Mouse (Mus musculus) lung, embryonic 16.5 days (tissue): Measurements from ENCODE around the gene Ccnd3. TPM values are rescaled to one million over a fixed set of nuclear protein-coding genes. Genes with fewer than 3 reads are reported as not detected.

Experiments used
- ATAC-seq: fragments of 200-750 bp; cut with Nextera tagmentation; 2 replicates; pipeline ENCODE4 v1.8.0; 2017; ENCODE audit warnings: low read depth, mild to moderate bottlenecking, moderate library complexity
- H3K27ac ChIP-seq: fragments of 300-500 bp; sonication (generic); 2 replicates; pipeline ENCODE4 v1.5.1; 2014; ENCODE audit warnings: mild to moderate bottlenecking, control low read depth, low read length
- H3K27me3 ChIP-seq: fragments of 300-500 bp; sonication (generic); 2 replicates; pipeline ENCODE4 v1.6.1; 2014; ENCODE audit warnings: low read depth, low read length, mixed read lengths; ENCODE audit not compliant: control insufficient read depth, insufficient read depth
- H3K36me3 ChIP-seq: fragments of 300-500 bp; sonication (generic); 2 replicates; pipeline ENCODE4 v1.6.1; 2014; ENCODE audit warnings: low read length; ENCODE audit not compliant: control insufficient read depth, insufficient read depth
- H3K4me1 ChIP-seq: fragments of 300-500 bp; sonication (generic); replicated peaks from 2 replicates; pipeline ENCODE4 v1.6.1; 2014; ENCODE audit warnings: low read length, mixed read lengths; ENCODE audit not compliant: control insufficient read depth, insufficient read depth
- H3K4me2 ChIP-seq: fragments of 300-500 bp; sonication (generic); 2 replicates; pipeline ENCODE4 v1.6.1; 2014; ENCODE audit warnings: low read depth, low read length, control low read depth
- H3K4me3 ChIP-seq: fragments of 300-500 bp; sonication (generic); 2 replicates; pipeline ENCODE4 v1.5.1; 2014; ENCODE audit warnings: mild to moderate bottlenecking, low read length, control low read depth
- H3K9ac ChIP-seq: fragments of 300-500 bp; sonication (generic); 2 replicates; pipeline ENCODE4 v1.6.1; 2014; ENCODE audit warnings: low read length, control low read depth
- H3K9me3 ChIP-seq: fragments of 300-500 bp; sonication (generic); 2 replicates; pipeline ENCODE4 v1.6.1; 2016; ENCODE audit warnings: low read length; ENCODE audit not compliant: control insufficient read depth
- WGBS: fragments of 180-500 bp; shearing (Covaris S2); extraction: QIAGEN DNeasy Blood & Tissue Kit; methylation state at CpG from one replicate; pipeline ENCODE4 v1.1.7; 2014; 5-methylcytosine and 5-hydroxymethylcytosine counted together
- polyA plus RNA-seq: library from polyadenylated mRNA; unstranded; fragments of >200 nt; fragmentation: Nextera tagmentation; extraction: Ambion mirVana; gene quantifications from 2 replicates; pipeline ENCODE4 v1.2.1, GENCODE M21; 2015

Gene Ccnd3
- polyA plus RNA-seq, 1 experiment from 2014 or later: 258 TPM

DNA sequence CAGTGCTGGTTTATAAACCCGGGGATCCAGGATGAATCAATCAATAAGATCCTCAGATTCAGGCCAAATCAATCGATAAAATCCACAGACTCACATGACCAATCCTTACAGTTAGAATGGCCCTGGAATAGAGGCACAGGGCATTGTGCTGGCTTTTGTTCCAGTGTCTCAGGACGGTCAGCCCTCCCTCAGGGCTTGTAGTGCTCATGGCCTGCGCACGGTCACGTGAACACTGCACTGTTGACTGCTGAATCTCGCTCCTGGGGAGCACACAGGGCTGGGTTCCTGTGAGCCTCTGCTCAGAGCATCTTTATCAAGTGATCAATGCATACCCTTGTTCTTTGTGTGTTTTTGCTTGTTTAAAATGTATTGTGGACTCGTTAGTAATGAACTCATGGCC lies 24.1 kb downstream of the Ccnd3 start:
- WGBS: 79% methylated on average over 8 of the region's 8 CpGs
- H3K27me3 ChIP-seq: no peaks in the 10 kb centered on the region
- no peak for ATAC-seq
- no peak overlapping the region for H3K4me2 ChIP-seq
- H3K9ac ChIP-seq: no peak overlapping the region
- no peaks in the 10 kb centered on the region for H3K9me3 ChIP-seq
- H3K4me1 ChIP-seq: peaks cover 26% of the 10 kb centered on the region
- no peak overlapping the region for H3K4me3 ChIP-seq
- peak overlapping the region; percentile 96 for H3K27ac ChIP-seq
- H3K36me3 ChIP-seq: no peaks in the 10 kb centered on the region

DNA sequence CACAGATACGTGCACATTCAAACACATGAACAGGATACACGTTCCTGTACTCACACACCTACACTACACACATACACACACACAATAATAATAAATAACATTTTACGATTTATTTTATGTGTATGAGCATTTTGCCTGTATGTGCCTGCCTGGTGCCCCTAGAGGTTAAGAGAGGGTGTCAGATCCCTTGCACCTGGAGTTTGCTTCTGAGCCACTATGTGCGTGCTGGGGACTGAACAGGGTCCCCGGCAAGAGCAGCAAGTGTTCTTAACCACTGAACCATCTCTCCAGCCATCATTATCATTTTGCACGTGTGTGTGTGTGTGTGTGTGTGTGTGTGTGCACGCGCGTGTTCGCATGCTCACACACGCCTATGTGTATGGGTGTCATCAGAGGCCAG lies 24.7 kb downstream of the Ccnd3 start:
- H3K36me3 ChIP-seq: no peaks in the 10 kb centered on the region
- no peak overlapping the region for H3K4me2 ChIP-seq
- no peak overlapping the region for H3K27ac ChIP-seq
- 90% methylated on average over 11 of the region's 11 CpGs for WGBS
- H3K4me1 ChIP-seq: peaks cover 24% of the 10 kb centered on the region
- H3K9me3 ChIP-seq: no peaks in the 10 kb centered on the region
- no peak overlapping the region for H3K9ac ChIP-seq
- H3K27me3 ChIP-seq: no peaks in the 10 kb centered on the region
- H3K4me3 ChIP-seq: no peak overlapping the region
- ATAC-seq: no peak

DNA sequence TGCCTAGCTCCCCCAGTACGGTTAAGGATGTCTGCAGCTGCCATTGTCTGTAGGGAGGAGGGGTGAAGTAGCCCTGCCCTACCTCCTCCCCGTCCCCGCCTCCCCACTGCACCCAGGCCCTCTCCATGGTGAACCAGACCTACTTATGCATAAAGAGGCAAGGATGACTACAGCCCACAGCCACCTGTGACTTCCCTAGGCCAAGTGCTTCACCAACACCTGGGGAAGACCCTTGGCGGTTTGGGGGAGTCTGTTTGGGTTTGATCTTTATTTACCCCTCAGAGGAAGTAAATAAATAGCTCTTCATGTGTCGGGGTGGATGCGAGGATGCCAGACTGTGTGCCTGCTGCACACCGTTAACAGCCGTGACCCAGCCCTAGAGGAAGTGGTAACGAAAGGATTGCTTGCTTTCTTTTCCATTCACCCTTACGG lies 26.6 kb downstream of the Ccnd3 start:
- H3K4me3 ChIP-seq: no peak overlapping the region
- no peaks in the 10 kb centered on the region for H3K27me3 ChIP-seq
- WGBS: 57% methylated on average over 10 of the region's 10 CpGs
- no peak overlapping the region for H3K27ac ChIP-seq
- ATAC-seq: no peak
- no peak overlapping the region for H3K9ac ChIP-seq
- no peaks in the 10 kb centered on the region for H3K36me3 ChIP-seq
- peaks cover 24% of the 10 kb centered on the region for H3K4me1 ChIP-seq
- H3K4me2 ChIP-seq: no peak overlapping the region
- no peaks in the 10 kb centered on the region for H3K9me3 ChIP-seq

DNA sequence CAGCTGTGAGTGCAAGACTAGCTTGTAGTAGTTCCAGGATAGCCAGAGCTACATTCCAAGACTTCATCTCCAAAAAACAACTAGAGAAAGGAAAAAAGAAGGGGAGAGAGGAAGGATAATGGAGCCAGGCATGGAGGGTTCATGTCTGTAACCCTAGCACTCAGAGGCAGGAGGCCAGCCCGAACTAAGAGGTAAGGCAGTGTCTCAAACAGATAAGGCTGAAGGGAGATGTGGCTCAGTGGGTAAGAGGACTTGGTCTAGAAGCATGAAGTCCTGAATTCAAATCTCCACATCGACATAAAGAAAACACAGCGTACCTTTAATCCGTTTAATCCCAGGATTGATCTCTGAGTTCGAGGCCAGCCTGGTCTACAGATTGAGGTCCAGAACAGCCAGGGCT lies 27.5 kb downstream of the Ccnd3 start:
- WGBS: 93% methylated on average over 5 of the region's 5 CpGs
- H3K36me3 ChIP-seq: no peaks in the 10 kb centered on the region
- H3K27ac ChIP-seq: no peak overlapping the region
- no peak overlapping the region for H3K4me2 ChIP-seq
- H3K4me3 ChIP-seq: no peak overlapping the region
- peaks cover 17% of the 10 kb centered on the region for H3K4me1 ChIP-seq
- no peak overlapping the region for H3K9ac ChIP-seq
- H3K27me3 ChIP-seq: no peaks in the 10 kb centered on the region
- H3K9me3 ChIP-seq: no peaks in the 10 kb centered on the region
- no peak for ATAC-seq

DNA sequence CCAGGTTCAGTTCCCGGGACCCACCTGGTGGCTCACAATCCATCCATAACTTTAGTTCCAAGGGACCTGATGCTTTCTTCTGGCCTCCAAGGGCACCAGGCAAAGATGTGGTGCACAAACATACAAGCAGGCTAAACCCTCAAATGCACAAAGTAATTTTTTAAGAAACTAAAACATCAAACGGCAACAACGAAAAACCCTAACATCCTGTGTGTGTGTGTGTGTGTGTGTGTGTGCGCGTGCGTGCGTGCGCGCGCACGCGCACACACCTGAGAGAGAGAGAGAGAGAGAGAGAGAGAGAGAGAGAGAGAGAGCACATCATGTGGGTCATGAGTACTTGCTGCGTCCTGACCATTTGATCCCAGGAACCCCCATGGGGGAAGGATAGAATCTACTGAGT lies 28.8 kb downstream of the Ccnd3 start:
- Histone ChIP-seq H3K4me1 (peaks cover 3% of the 10 kb centered on the region), H3K4me3 (no peak overlapping the region), H3K27me3 (no peaks in the 10 kb centered on the region), H3K36me3 (no peaks in the 10 kb centered on the region), H3K9ac (no peak overlapping the region), H3K9me3 (no peaks in the 10 kb centered on the region), H3K27ac (no peak overlapping the region), H3K4me2 (no peak overlapping the region)
- 94% methylated on average over 13 of the region's 13 CpGs for WGBS
- no peak for ATAC-seq

DNA sequence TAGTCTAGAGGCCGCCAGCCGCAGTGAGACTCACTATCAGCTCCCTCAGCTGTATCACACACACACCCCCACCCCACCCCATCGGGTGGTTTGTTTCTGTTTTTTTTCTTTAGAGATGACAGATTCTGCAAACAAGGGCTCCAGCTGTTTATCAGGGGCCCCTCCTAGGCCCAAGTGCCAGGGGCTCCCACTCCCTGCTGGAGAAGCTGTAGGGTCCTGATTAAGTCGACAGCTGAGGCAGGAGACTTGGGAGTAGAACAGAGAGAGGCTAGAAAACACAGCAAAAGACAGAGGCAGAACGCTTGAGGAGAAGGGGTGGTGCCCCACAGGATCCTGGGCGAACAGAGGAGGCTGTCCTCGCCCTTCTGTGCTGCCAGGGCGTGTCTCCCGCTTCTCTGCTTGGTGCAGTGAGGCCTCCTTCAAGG lies 31.0 kb downstream of the Ccnd3 start:
- no peak overlapping the region for H3K27ac ChIP-seq
- H3K27me3 ChIP-seq: no peaks in the 10 kb centered on the region
- WGBS: 51% methylated on average over 9 of the region's 9 CpGs
- H3K4me3 ChIP-seq: no peak overlapping the region
- no peaks in the 10 kb centered on the region for H3K4me1 ChIP-seq
- no peaks in the 10 kb centered on the region for H3K36me3 ChIP-seq
- H3K4me2 ChIP-seq: no peak overlapping the region
- H3K9me3 ChIP-seq: no peaks in the 10 kb centered on the region
- ATAC-seq: no peak
- no peak overlapping the region for H3K9ac ChIP-seq

DNA sequence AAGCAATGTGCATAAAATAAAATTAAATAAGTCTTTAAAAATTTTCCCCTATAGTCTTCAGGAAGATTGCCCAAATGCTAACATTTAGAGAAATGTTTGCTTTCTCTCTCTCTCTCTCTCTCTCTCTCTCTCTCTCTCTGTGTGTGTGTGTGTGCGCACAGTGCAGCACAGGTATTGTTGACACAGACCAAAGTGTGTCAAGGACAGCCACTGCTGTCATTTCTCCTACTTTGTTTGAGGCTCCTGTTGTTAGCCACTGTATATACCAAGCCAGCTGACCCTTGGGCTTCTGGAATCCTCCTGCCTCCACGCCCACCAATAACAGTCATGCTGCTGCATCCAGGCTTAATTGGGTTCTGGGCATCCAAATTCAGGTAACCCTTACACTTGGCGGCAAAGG lies 33.2 kb downstream of the Ccnd3 start:
- H3K4me2 ChIP-seq: no peak overlapping the region
- no peak for ATAC-seq
- no peaks in the 10 kb centered on the region for H3K9me3 ChIP-seq
- H3K4me1 ChIP-seq: no peaks in the 10 kb centered on the region; the same call in 1 of the 2 replicates
- 73% methylated on average over 3 of the region's 3 CpGs for WGBS
- no peak overlapping the region for H3K4me3 ChIP-seq
- H3K9ac ChIP-seq: no peak overlapping the region
- no peaks in the 10 kb centered on the region for H3K36me3 ChIP-seq
- H3K27me3 ChIP-seq: no peaks in the 10 kb centered on the region
- no peak overlapping the region for H3K27ac ChIP-seq

DNA sequence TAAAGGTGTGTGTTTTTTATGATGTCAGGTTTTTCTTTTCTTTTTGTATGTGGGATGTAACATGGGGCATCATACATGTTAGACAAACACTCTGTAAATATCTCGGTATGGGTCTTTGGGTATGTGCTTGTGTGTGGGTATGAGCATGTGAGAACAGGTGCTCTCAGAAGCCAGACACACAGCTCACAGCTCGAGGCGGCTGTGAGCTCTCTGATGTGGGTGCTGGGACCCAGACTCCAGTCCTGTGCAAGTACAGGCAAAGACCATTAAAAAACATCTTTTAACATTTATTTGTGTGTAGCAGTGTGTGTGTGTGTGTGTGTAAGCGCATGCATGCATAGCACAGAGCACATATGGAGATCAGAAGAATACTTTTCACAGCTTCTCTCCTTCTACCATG lies 34.3 kb downstream of the Ccnd3 start:
- H3K4me2 ChIP-seq: no peak overlapping the region
- H3K36me3 ChIP-seq: no peaks in the 10 kb centered on the region
- H3K4me1 ChIP-seq: peaks cover 6% of the 10 kb centered on the region; the same call in 1 of the 2 replicates
- H3K9me3 ChIP-seq: no peaks in the 10 kb centered on the region
- no peak for ATAC-seq
- H3K4me3 ChIP-seq: no peak overlapping the region
- no peak overlapping the region for H3K27ac ChIP-seq
- WGBS: 83% methylated on average over 4 of the region's 4 CpGs
- H3K27me3 ChIP-seq: no peaks in the 10 kb centered on the region
- no peak overlapping the region for H3K9ac ChIP-seq

DNA sequence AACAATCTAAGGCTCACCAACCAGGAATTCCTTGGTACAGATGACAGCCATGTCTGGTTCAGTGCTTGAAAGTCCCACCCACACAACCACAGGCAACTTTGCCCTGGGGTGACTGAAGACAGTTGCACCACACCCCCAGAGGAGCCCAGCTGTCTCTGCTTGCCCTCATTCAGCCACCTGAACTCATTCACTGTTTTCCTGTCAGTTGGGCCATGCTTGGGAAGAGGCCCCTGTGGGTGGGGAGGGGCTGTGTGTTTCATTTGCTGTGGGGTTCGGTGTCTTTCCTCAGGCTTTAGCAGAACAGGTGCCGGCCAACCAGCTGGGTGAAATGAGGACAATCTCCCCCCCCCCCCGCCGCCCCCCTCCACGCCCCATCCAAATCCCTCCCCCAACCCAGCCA lies 37.2 kb downstream of the Ccnd3 start:
- H3K27ac ChIP-seq: no peak overlapping the region
- 60% methylated on average over 3 of the region's 5 CpGs for WGBS

More for the DNA sequence above, 37.2 kb downstream of the Ccnd3 start:
- no peaks in the 10 kb centered on the region for H3K27me3 ChIP-seq
- H3K9ac ChIP-seq: no peak overlapping the region
- no peaks in the 10 kb centered on the region for H3K9me3 ChIP-seq
- no peak for ATAC-seq
- H3K4me1 ChIP-seq: peaks cover 6% of the 10 kb centered on the region; the same call in 1 of the 2 replicates
- no peak overlapping the region for H3K4me2 ChIP-seq
- no peaks in the 10 kb centered on the region for H3K36me3 ChIP-seq
- H3K4me3 ChIP-seq: no peak overlapping the region
